Mouse (Mus musculus) layer of hippocampus, adult 9-11 months (tissue): ENCODE data around the gene Ednra.

Source experiments
- DNase-seq: peaks from one replicate; pipeline ENCODE4 v3.0.0; 2022

Gene Ednra

DNA sequence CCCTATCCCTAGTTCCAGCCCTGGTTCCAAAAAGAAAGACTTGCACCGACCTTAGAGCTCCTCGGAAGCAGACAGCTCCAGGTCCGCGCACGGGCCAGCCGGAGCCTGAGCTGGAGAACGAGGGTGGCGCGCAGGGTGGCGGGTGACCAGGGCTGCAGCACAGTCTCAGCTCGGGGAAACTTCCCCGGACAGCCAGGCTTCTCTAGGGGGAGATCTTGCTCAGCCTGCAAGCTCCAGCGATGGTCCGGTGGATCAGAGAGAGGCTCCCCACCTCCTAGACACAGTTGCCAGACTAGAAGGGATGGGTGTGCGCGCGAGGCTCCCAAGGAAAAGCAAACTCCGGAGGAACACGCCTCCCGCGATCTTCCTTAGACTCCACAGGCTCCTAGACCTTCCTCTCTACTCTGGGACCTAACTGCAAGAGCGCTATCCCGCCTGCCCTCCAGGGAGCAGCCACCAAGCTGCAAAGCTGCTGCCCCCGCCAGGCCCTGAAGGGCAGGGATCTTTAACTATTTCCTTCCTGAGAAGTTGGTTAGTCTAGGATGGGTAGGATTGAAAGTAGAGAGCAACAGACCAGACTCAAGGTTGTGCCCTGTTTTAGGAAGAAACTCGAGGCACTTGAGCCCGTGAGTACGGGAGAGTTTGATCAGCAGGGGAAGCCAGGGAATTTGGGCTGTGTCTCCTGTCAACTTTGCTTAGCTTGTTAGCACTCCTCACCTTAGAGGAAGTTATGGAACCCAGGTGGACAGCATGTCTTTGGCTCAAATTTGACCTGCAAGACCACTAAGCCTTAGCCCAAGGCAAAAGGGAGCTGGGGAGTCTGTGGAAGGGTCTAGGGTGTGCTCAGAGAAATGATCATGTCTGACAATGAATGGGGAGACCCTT lies at the start of gene Ednra:
Ednra (minus strand) TSS at position 419 of the 885 bp plus-strand sequence.
- DNase-seq: peak; percentile 6

DNA sequence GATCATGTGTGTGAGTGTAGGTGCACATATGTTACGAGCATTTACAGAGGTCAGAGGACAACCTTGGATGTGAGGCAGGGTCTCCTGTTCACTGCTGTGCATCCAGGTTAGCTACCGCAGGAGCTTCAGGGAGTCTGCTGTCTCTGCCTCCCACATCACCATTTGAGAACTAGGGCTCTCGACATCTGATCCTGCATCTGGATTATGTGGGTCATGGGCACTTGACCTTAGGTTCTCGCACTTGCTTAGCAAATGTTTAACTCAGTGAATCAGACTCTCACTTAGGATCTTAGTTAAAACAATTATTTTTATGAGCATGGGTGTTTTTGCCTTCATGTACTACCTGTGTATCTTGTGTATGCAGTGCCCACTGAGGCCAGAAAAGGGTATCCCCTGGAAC lies 49.6 kb upstream of the Ednra start:
- DNase-seq: no peak

DNA sequence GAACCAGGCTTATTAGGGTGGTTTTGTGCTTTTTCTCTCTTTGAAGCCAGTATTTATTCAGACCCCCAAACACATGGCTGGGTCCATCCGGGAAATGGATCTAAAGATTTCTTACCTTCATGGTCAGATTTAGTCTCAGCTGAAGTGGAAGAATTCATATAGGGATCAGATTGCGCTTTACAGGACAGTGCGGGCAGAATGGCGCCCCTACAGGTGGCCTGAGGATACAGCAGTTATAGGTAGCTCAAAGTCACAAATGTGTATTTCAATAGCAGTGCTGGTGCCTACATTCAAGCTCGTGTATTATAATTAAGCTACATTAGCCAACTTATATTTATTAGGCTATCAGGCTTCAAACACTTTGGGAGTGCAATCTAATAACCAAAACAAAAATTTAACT lies 49.0 kb upstream of the Ednra start:
- DNase-seq: no peak

DNA sequence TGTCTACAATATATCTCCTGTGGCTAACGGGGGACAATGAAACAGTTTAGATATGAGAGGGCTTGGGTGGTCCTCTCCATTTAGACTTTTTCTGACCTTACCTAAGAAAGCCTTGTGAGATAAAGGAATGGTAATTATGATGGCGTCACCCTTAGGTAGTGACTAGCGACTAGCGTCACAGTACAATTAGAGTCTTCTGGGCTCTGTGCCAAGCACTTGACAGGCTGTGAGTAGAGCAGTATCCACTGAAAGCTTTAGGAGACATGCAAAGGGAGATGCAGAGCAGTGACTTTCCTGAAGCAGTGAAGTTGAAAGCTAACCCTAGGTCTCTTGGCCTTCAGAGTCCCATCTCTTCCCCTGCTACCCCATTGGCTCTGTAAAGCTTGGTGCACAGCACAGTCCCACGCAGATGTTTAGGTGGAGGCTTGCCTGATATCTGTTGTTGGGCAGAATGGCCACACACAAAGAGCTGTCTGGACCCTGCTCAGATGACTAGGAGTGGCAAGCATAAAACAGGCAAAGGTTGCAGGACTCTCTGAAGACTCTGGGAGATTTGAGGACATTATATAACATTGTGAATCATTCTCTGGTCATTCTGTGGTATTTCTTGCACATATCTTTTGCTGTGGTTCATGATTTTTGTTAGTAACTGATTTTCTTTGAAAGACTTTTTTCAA lies 48.1 kb upstream of the Ednra start:
- DNase-seq: no peak

DNA sequence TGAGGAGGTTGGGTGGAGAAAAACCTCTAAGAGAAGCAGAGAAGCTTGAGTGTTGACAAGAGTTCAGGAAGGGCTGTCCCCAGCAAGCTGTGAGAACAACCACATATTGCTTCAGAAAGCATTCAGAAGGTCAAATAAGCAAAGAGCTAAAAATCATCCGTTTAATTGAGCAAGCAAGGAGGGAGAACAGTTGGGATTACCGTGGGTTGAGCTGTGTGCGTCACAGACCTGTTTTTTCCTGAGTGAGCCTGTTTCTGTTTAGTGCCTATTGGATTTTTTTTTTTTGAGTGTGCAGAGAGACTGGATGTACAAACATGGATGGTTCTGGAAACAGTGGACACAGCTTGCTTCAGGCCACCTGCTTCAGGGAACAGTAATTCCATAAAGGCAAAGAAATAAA lies 46.7 kb upstream of the Ednra start:
- DNase-seq: peak; percentile 20

DNA sequence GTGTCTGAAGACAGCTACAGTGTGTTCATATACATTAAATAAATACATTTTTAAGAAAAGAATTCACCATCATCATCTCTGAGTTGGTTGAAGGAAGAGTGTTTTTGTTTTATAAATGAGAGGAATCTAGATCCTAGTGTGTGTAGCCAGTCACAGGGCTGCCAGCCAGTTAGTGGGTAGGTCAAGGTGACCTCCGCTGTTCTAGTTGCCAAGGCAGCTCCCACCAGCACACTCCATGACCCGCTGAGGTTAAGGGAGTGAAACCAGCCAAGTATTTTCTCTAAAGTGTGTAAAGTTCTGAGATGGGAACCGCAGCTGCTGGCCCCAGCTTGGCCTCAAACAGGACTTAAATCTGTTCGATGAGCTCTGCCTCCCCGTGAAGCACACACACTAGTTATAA lies 44.7 kb upstream of the Ednra start:
- no peak for DNase-seq

DNA sequence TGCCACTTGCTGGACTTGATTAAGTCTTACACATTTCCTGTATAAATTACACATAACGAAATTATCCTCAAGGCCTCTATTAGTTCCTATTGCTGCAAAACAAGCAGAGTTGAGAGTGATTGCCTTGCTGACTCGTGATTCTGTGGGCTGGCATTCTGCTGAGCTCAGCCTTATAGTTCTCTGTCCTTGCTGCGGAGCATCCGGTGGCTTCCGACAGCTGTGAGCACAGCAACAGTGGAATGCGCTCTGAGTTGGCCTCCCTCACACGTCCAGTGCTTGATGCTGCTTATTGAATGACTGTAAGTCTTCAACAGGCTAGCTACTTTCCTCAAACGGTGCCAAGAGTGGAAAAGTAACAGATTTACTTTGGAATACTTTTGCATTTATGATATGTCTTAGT lies 40.0 kb upstream of the Ednra start:
- no peak for DNase-seq

DNA sequence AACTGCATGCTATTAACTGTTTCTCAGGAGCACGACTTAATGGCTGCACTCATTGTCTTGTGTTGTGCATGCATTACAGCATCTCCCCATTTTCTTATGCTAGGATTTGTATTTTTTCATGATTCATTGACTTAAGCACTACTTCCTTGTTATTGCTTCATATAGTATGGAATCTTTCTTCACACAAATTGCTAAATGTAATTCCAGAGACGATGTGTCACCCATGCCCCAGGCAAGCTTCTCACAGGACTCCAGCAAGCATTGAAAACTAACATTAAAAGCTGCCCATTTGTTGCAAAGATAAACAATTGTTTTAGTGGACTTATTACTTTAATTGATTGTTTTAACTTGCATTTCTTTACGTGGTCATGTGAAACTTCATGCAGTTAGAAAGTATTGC lies 38.7 kb upstream of the Ednra start:
- no peak for DNase-seq

DNA sequence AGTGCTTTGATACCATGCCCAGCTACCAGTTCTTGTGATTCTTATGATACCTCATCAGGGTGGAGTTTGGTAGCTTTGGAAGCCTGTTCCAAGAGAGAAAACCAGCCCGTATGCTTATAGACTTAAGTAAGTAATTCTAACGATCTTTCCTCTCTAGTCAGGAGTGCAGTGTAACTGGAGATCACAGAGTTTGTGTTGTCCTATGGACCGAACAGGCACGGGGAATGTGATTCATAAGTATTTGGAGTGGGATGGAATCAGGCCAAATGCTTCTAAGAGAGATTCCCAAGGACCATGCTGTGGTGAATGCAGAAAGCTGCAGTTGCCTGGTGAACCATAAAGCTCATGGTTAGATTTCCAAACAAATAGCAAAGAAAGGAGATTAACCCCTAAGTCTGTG lies 31.2 kb upstream of the Ednra start:
- no peak for DNase-seq

DNA sequence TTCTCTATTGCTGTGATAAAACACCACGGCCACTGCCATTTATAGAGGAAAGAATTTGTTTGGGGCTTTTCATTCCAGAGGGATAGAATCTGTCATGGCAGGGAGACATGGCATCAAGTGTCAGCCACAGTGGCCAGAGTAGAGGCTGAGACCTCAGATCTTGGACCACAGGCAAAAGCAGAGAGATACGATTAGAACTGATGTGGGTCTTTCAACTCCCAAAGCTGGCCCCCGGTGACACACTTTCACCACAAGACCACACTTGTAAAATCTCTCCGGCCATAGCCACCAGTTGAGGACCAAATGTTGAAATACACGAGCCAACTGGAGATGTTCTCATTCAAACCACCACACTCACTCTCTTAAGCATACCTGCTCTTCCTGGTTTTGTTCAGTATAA lies 29.5 kb upstream of the Ednra start:
- no peak for DNase-seq

DNA sequence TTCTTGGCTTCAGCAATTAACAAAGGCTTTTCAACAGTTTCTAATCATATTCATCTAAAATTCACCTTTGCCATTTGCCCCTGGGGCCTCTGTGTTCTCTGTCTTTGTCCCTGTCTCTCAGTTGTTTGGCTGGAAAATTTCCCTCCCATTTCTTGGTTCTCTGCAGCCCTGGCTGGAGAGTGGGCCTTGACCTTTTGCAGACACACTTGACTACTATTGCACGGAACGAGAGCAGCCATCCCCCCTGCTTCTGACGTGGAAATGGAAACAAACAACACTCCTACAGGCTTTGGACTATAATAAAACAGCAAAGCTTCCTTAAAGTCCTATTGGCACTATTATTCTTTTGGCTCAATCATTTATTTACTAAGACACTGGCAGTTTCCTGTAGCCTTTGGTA lies 27.8 kb upstream of the Ednra start:
- no peak for DNase-seq

DNA sequence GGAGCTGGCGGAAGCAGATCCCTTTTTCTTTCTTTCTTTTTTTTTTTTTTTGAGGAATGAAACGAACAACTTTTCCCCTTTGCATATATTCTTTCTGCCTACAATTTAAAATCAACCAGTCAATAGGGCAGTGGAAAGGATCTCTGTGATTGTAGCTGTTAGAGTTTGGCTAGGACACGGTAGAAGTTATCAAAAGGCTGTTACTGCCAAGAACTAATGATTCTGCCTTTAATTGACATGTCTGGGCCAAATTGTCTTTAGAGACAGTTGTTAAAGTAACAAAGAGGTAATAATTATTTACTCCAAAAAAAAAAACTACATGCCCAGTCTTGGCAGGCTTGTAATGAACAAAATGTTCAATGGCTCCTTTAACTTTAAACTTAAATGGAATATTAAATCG lies 26.1 kb upstream of the Ednra start:
- DNase-seq: no peak

DNA sequence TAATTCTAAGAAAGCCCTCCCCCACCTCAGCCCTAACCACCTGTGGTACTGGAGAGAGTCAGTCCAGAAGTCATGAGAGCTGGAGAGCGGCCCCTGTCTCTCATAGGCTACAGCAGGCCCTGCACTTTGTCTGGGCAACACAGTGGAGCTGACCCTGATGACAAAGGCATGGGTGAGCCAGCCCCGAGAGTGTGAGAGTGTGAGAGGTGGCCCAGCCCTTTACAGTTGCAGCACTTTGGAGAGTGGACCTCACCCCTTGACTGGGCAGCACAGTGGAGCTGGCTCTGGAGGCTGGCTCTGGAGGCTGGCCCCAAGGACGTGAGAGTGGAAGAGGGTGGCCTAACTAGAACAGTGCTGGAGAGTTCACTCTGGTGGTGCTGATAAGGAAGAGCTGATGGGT lies 20.2 kb upstream of the Ednra start:
- no peak for DNase-seq

DNA sequence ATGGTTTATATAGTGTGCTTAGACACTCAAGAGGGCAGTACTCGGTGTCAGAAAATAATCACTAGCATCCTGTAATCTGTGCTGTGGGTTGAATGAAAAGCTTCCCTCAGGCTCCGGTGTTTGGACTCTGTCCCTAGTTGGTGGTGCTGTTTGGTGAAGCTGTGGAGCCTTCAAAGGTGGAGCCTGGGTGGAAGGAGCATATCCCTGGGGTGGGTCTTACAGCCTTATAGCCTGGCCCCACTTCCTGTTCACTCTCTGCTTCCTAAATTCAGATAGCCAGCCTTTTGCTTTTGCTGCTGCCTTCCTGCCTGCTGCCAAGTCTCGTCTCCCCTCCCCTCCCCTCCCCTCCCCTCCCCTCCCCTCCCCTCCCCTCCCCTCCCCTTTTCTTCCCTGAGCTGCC lies 18.1 kb upstream of the Ednra start:
- no peak for DNase-seq

DNA sequence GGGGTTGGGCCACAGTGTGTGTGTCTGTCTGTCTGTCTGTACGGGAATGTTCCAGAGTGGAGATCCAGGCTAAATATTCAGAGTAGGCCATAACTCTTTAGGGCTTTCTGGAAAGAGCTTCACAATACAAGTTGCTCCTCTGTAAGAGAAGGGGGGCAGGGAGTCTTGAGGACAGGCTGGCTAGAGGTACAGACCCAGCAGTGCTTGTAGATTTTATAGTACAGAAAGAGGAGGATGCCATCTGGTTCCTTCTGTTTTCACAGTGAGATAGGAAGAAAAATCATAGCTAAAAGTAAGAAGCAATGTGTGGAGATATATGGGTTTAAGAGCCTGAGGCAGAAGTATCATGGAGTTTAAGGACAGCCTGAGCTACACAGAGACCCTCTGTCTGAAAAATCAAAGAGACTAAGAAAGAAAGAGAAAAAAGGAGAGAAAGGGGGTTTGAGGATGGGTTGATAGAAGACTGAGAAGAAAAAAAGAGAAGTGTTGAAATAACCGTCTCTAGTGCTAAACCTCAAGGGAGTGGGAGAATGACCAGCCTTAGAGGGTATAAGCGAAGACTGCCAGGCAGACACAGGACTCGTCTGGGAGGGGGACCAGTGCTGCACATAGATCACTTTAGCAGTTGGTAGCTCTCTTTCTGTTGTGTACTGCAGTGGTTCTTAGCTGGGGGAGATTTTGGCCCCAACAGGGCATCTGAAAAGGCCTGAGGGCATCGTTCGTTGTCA lies 16.9 kb upstream of the Ednra start:
- DNase-seq: peak; percentile 20

DNA sequence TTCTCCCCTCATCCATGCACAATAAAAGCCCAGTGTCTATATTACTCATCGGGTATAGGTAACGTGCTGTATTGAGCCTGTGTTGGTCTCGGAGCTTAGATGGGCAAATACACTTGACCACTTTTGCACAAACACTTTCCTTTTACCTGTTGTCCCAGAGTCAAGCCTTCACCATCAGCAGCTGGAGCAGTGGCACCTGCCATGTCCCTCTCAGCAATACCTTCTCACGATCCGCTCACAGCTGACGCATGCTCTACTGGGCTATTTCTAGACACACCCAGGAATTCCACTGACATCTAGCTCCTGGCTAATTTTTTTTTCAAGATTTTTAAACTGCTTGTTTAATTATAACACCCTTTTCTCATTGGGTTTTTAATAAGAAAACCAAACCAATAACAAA lies 14.2 kb upstream of the Ednra start:
- DNase-seq: no peak

DNA sequence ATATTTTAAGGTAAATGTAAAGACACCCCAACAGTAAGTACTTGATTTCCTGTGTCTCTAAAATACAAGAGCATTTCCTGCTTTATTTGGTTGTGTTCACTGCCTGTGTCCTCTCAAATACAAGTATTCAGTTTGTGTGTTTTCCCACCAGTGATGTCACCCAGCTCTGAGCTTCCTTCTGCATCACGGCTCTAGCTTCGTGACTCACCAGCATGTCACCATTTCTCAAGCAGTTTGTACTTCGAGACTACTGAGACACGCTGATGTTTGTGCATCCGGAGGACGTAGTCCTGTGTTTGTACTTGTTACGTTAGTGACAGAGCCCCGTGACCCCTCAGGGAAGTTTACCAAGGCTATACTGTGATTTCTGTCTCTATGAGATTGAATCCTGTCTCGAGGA lies 13.1 kb upstream of the Ednra start:
- DNase-seq: no peak

DNA sequence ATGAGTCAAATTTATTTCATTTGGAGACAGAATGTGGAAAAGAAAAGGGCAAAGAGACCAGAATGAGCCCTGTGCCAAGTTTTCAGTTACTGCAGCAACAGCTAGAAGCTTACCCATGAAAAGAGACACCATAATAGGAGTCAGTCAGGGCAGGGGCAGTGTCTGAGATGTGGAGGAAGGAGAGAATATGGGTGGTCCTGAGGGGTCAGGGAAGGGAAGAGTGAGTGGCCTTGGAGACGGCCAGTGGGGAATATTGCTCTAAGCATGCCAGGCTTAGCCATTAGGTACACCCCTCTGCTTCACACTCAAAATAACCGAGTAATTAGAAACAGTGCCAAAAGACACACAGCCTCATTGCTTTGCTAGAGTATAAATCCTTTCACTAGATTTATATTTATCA lies 9.5 kb upstream of the Ednra start:
- DNase-seq: no peak

DNA sequence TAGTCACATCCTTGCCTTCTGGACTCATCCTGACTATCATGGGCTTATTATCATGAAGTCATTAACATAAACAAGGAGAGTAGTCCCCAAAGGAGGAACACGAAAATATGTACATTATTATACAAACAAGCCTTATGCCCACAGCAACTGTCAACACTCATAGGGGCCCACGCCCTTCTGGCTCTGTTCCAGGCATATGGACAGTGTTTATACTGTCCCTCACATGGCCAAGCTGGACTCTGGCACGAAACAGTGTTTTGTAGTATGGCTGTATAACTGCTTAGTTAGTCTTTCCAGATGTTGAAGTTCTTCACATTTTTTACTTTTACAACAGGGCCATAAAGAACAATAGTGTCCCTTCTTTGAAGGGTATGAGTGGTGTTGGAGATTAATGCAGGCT lies 8.7 kb upstream of the Ednra start:
- no peak for DNase-seq

DNA sequence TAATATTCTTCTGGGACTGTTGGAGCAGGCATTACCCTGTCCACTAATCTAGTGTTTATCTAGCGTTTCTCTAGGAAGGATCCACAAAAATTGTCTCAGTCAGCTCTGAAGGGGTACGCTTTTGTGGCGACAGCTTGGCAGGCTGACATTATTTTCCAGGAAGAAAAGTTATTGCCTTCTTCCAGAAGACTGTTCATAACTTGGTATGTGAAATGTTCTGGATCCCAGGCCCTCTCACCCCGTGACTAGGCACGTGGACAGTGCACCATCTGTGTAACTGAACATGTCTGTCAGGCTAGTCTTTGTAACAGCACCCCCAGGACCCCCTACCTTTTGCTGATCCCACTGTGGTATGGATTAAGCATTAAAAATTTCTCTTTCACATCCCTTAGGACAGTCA lies 1.1 kb upstream of the Ednra start:
- DNase-seq: no peak

DNA sequence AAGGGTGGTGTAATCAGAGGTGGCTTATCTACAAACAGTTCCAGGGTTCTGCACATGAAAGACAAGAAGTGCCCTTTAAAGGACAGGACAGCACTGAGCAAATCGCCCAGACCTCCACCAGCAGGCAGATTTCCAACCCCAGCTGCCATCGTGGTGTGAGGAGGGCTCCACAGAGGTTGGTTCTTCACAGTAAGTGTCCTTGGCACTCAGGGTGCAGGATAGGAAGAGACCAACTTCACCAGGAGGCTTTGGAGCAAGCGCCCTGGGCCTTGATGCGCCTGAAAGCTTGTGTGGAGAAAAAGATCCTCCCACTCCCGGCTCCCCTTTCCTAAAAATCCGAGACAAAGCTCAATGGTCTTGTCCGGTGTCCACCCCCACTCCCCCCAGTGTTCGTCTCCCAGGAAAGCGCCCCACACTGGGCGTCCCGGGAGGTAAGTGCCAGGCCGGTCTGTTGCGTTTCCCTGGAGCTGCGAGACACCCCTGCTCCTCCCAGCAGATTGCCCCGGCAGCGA lies 674 bp downstream of the Ednra start:
- no peak for DNase-seq

DNA sequence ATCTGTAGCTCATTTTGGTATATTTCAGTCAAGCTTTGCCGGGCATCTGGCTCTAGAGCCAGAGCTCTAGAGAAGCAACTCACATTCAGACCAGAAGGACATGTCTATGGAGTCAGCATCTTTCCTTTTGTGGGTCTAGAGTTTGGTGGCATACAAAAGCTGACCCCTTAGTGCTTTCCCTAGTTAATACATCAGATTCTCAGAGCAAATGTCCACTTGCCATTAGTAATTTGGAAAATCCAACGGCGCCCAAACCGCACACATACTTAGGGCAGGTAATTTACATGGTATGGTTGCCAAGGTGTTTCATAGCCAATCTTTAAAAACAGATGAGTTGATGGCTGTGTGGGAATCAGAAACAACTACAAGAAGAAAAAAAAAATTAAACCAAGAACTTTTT lies 1.2 kb downstream of the Ednra start:
- no peak for DNase-seq

DNA sequence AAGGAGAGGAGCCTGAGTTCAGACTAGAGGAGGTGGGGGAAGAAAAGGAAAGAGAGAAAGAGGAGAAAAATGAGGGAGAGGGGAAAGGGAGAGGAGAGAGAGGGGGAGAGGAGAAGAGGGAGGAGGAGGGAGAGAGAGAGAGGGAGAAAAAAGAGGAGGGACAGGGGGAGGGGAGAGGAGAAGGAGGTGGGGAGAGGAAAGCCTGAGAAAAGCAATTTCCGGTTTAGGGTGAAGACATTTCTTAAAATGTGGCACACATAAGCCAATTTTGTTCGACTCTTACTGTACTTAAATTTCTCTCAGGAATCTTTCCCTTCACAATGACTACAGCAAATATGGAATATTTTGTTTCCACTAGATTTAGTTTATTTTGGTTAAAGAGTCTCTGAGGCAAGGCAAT lies 5.3 kb downstream of the Ednra start:
- no peak for DNase-seq

DNA sequence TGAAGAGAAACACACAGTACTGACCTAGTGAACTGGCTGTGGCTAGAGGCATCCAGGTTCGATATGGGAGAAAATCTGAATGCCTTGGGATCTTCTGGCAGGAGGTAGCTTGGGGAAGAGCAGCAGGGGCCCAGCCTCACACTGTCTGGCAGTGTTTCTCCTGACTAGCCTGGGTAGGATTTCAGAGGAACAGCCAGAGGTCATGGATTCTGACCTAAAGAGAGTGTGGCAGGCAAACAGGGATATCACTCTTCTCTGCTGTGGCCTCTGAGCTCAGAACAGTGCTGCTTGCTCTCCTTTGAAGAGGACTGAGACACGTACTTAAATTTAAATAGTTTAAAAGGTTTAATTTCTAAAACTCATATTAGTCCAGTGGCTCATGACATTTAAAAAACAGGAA lies 7.2 kb downstream of the Ednra start:
- DNase-seq: no peak
